Mouse (Mus musculus): Measurements from ENCODE around the gene Klhl42.

The Klhl42 gene

DNA sequence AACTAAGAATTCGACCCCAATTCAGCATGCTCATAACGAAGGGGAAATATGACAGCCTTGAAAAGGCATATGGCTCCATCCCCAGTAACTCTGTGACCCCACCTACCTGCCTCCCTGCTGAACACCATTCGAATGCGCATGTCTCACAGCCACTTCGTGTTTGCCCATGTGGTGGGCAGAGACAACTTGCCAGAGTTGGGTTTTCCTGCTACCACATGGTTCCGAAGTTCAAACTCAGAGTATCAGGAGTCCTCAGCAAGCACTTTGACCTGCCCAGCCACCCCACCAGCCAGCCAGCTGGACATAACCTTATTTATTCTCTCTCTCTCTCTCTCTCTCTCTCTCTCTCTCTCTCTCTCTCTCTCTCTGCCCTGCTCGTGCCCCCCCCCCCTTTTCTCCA, 3.4 kb upstream of the Klhl42 start:
- DNase-seq: no peak

- no peak for DNase-seq
These were observed 2.7 kb upstream of the Klhl42 start for GRCm38 (mm10) chr6:147088517-147088916.

DNA sequence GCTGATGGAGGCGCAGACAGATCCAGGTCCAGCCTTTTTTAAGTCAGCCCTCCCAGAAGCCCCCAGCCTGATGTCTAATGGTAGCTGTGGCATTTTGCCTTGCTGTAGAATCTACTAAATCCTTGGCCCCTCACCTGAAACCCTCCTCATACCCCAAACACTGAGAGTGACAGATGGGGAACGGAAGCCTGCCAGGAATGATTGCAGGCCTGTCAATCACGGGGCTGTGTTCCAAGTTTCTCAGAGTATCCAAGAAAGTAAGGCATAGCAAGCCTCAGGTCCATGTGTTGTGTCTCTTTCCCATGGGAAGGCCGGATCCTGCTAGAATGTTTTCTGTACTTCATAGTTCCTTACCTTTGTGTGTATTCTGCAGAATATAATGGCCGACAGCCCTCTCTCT, 988 bp upstream of the Klhl42 start:
- no peak for DNase-seq

GRCm38 (mm10) chr6:147092136-147092535, 957 bp downstream of the Klhl42 start:
- peak; percentile 47 for DNase-seq

DNA sequence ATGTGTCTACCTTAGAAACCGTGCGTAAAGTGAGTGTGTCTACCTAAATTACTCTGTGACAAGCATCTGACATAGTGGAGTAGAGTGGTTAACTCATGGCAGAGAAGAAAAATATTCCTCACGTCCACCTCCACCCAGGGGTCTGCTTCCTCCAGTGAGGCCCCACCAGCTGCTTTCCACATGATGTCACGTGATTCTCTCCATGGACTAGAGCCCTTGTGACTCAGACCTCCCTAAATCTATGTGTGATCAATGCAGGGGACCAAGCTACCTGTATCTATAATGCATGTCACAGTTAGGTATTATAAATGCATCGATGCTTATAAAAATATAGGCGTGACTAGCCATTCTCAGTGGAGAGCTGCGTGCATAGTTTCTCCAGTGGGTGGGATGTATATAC, 3.6 kb downstream of the Klhl42 start:
- no peak for DNase-seq

GRCm38 (mm10) chr6:147096109-147096508, 4.9 kb downstream of the Klhl42 start:
- no peak for DNase-seq

GRCm38 (mm10) chr6:147096934-147097333, 5.8 kb downstream of the Klhl42 start:
- DNase-seq: no peak

- DNase-seq: no peak
These were observed 6.3 kb downstream of the Klhl42 start for GRCm38 (mm10) chr6:147097346-147097929.

DNA sequence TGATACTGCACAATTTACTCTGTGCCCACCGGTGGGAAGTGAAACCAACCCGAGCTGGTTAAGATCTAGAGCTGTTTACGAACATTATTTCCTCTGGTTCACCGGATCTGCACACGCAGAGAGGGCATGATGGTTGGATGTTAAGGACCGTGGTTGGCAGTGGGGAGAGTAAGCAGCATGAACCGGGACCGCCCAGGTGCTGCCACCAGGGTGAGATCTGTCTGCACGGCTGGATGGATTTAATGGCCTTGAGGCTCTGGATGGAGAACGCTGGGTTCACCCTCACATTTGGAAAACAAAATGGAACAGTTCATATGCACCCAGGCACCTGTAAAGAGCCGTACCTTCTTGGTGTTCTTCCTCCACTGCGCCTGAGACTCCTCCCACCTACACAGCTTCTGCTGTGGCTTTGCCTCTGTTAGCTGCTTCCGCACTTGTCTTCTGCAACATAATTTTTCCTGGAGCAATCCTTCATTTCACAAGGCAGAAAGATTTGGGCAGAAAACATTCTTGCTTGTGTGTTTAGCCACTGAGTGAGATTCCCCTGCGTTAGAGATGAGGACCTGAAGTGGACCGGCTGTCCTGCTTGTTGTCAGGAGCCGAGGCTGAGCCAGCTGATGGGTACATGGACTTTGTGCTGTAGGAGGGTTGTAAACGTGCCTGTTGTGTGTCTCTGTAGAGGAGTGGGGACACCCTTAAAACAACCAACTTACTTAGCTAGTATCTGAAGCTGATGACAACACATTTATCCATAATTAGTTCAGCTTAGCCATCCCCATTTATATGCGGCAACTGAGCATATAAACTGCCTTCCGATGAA, 8.5 kb downstream of the Klhl42 start:
- no peak for DNase-seq

GRCm38 (mm10) chr6:147102293-147102692, 11.1 kb downstream of the Klhl42 start:
- peak; percentile 4 for DNase-seq

DNA sequence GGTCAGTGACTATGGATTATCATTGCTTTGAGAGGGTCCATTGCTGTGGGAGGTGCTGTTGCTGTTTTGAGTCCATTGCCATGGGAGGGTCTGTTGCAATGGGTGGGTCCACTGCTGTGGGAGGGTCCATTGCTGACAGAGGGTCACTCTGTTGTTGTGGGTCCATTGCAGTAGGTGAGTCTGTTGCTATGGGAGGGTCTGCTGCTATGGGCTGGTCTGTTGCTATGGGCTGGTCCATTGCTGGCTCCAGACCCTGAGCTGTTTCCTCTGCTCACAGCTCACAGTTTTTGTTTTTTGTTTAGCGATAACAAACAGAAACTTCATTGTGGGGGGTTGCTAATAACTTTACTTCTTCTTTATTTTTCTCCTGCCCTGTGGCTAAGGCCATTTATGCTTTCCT, 14.3 kb downstream of the Klhl42 start:
- DNase-seq: no peak

DNA sequence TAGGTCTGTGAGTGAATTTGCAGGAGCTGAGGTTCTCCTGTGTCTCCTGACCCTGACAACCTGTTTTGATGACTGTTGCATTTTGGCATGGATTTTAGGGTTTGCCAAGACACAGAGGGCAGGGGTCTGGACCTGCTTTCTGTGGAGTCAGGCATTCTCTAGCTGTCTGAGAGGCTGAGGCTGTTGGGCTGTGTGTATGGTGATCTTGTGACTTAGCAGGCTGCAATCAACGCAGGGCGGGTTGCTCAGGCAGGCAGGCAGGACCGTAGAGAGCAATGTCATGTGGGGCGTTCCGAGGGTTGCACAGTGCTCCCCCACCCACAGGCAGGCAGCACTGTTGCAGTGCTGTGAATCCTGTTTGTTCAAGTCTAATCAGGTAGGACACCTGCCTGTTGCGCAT, 15.5 kb downstream of the Klhl42 start:
- DNase-seq: no peak

GRCm38 (mm10) chr6:147109283-147109682, 18.1 kb downstream of the Klhl42 start:
- DNase-seq: no peak

DNA sequence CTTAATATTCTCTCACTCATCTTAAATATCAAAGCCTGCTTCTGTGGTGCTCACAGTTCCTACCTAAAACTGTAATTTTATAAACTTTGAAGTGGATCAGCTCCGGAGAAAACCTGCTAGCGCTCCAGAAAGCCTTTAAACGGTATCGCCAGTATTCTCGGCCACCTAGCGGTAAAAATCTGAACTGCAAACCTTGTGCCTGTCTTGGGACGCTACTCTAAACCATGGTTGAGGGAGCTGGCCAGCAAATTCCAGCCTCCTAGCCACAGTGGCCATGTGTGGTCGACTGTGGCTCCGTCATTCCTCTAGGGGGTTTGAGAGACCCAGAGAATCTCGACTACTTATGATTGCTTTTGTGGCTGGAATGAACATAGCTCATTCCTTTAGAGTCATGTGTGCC, 25.4 kb downstream of the Klhl42 start:
- DNase-seq: peak; percentile 69

GRCm38 (mm10) chr6:147117764-147118163, 26.6 kb downstream of the Klhl42 start:
- DNase-seq: no peak

GRCm38 (mm10) chr6:147118190-147118589, 27.0 kb downstream of the Klhl42 start:
- DNase-seq: no peak

- DNase-seq: peak; percentile 22
These were observed 30.1 kb downstream of the Klhl42 start for GRCm38 (mm10) chr6:147121320-147121719.

GRCm38 (mm10) chr6:147127239-147127638, 36.1 kb downstream of the Klhl42 start:
- no peak for DNase-seq

DNA sequence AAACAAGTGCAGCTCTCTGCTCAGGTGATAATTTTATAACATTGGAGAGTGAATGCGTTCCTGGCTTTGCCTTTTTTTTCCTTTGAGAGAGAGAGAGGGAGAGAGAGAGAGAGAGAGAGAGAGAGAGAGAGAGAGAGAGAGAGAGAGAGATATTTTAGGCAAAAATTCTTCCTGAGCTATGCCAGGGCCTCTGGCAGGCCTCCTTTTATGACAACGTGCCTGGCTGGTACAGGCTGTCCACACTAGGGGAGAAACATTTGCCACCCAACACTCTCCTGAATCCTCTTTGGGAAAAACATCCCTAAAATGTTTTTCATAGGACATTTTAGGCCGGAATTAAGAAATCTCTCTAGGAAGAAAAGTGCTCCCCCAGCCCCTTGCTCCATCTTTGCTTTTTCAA, 47.1 kb downstream of the Klhl42 start:
- no peak for DNase-seq

DNA sequence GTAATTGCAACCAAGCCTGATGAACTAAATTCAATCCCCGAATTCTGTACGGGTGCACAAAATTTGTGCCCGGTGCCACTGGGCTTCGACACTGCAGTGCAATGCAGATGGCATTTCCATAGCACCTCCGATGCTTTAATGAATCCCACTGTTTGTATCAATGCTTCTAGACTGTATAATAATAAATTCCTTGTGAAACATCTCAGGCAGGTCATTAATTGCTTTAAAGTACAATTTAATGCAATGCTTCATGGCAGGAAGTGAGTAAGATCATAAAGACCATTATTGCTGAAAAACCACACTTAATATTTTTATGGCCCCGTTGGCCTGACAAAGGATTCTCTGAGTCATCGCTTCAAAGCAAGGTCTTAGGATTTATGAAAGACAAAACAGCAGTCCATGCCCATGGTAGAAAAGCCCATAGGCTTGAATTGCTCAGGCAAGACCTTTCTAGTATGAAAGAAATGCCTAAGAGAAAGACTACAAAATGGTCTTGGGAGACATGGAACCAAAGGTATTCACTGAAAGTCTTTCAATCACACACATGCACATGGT, 49.5 kb downstream of the Klhl42 start:
- DNase-seq: no peak

- no peak for DNase-seq
These were observed 53.5 kb downstream of the Klhl42 start for GRCm38 (mm10) chr6:147144664-147145063.

- DNase-seq: no peak
These were observed 54.1 kb downstream of the Klhl42 start for GRCm38 (mm10) chr6:147145277-147145676.

GRCm38 (mm10) chr6:147145753-147146152, 54.6 kb downstream of the Klhl42 start:
- DNase-seq: no peak

GRCm38 (mm10) chr6:147151069-147151468, 59.9 kb downstream of the Klhl42 start:
- DNase-seq: no peak

All from right cerebral cortex, postnatal 25 days (tissue).